Mouse (Mus musculus) bone marrow, adult 2 months (tissue): Measurements from ENCODE around the gene Scamp4.

ENCODE experiments used
- CTCF ChIP-seq: fragments of 200-500 bp; IDR thresholded peaks from 2 replicates; pipeline ENCODE4 v1.5.1; 2011; ENCODE audit warnings: low read length, control low read depth; ENCODE audit not compliant: control insufficient read depth, insufficient read depth
- POLR2A ChIP-seq: fragments of 200-500 bp; IDR thresholded peaks from 2 replicates; pipeline ENCODE4 v1.6.1; 2011; ENCODE audit warnings: low read depth, mild to moderate bottlenecking, control low read depth, low read length, borderline replicate concordance; ENCODE audit not compliant: control insufficient read depth

DNA sequence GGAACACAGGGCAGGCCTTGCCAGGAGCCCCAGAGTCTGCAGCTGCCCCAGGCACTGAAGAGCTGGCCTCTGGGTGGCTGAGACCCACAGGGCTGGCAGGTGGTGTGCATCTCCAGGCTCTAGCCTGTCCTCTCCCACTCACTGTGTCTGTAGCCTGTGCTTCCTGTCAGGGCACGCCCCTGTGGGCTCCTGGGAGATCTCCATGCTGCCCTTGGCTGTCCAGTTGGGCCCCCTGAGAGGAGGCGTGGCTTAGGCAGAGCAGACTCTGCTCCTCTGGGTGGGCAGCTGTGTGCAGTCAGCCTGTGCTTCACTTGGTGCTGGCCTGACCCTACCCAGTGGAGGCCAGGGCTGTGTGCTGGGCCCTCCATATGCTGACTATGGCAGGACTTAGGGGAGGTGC is 25.0 kb downstream of the Scamp4 start:
- TF ChIP-seq CTCF (no peak), POLR2A (no peak)
